Mouse (Mus musculus): ENCODE results near the gene 2310046K23Rik. TPM values are rescaled to one million over a fixed set of nuclear protein-coding genes. Genes with fewer than 3 reads are reported as not detected.
"Not testable (repeated sequence)": the region's sequence is repeated elsewhere in the genome, so short reads cannot be mapped to it uniquely, and the experiment has no call there.

2310046K23Rik gene
- total RNA-seq (2021), result not detected
- long read RNA-seq, experiment 1, result 0 reads
- long read RNA-seq, experiment 2, result 0 reads

GRCm38 (mm10) chr3:92534411-92534810, at the start of gene 2310046K23Rik:
Gene 2310046K23Rik (minus strand): TSS chr3:92534511.
- no peak for DNase-seq (ENCODE audit: low spot score in 2 of 2)
- intact Hi-C loops (cut with DNase I), result no loop called here

- DNase-seq (ENCODE audit: low spot score in 2 of 2), result no peak
- intact Hi-C loops (cut with DNase I), result no loop called here
Observed at GRCm38 (mm10) chr3:92583164-92583826, 49.0 kb upstream of the 2310046K23Rik start.

DNA sequence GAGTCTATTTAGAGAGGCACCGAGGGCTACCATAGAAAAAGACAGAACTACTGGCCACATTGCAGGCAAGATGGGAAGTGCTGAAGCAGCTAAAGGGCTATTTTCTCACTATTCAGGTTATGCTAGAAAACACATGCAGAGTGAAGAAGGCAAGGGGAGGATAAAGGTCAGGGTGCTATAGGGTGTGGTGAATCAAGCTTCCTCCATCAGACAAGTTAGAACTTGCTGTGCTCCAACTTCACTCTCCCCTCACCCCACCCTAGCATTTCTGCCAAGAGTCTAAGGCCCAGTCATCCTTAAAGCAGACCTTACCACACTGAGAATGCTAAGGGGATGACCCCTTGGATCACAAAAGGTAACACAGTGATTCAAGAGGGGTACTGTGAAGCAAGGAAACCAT, 45.2 kb upstream of the 2310046K23Rik start:
- DNase-seq (ENCODE audit: low spot score in 2 of 2), result no peak
- intact Hi-C loops (cut with DNase I), result no loop called here

GRCm38 (mm10) chr3:92578652-92579413, 44.5 kb upstream of the 2310046K23Rik start:
- intact Hi-C loops (cut with DNase I), result no loop called here
- no peak for DNase-seq (ENCODE audit: low spot score in 2 of 2)

DNA sequence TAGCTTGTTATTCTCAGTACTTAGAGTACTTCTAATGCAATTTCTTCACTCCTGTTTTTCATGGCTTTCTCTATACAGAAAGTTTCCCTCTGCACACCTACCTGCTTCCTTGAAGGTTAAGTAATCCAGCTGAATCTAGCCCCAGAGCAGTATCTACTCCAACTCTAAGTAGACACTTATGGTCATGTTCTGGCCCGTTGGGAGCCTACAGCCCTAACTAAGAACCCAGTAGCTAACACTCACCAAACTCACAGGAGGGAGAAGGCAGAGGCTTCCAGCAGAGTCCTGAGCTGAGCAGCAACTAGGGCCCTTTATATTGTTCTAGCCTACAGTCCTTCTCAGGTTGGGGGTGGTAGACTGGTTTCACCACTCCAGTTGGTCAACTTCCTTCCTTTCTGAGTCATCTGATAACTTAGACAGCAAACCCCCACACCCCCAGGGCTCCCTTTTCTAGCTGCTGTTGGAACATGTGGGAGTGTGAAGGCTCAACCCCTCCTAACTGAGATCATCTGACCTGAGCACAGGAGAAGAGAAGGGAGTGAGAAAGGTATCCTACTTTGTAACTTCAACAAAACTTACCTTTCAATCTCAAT, 39.2 kb upstream of the 2310046K23Rik start, which contains the start of gene Ivl:
TSS of gene Ivl (minus strand) at position 287 of the 593 bp plus-strand sequence.
- intact Hi-C loops (cut with DNase I), result no loop called here
- DNase-seq (ENCODE audit: low spot score in 2 of 2), result no peak

GRCm38 (mm10) chr3:92572514-92573155, 38.3 kb upstream of the 2310046K23Rik start:
- intact Hi-C loops (cut with DNase I), result no loop called here
- DNase-seq (ENCODE audit: low spot score in 2 of 2), result no peak

DNA sequence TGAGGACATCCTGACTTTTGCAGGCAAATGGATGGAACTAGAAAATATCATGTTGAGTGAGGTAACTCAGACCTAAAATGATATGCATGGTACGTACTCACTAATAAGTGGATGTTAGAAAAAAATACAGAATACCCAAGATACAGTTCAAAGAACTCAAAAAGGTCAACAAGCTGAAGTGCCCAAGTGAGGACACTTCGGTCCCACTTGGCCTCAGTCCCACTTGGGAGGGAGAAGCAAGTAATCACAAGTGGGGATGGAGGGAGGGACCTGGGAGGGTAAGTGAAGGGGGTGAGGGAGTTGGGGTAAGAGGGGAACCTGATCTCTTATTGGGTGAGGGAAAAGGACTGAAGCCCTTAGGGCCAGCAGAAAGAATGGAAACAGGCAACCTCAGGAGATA, 34.4 kb upstream of the 2310046K23Rik start:
- DNase-seq (ENCODE audit: low spot score in 2 of 2), result no peak
- intact Hi-C loops (cut with DNase I), result loop anchor here (10.0 kb wide), 1 partner anchor 336 kb away; no protein-coding TSS in a partner anchor

- no peak for DNase-seq (ENCODE audit: low spot score in 2 of 2)
- intact Hi-C loops (cut with DNase I), result loop anchor here (10.0 kb wide), 1 partner anchor 339 kb away; no protein-coding TSS in a partner anchor
Observed at GRCm38 (mm10) chr3:92565418-92565817, 31.1 kb upstream of the 2310046K23Rik start.

DNA sequence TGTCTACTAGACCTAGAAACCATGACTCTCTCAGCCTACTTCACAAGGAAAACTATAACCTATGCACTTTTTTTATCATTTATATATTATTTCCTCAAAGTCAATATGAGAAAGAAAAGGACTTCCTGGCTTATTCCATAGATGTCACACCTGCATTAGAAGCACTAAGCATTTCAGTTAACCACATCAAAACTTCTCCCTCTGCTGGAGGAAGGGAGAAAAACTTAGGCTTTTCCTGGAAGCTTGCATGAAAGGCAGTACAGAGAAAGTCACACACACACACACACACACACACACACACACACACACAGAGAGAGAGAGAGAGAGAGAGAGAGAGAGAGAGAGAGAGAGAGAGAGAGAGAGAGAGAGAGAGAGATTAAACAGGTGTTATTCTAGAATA, 22.0 kb downstream of the 2310046K23Rik start:
- intact Hi-C loops (cut with DNase I), result loop anchor here (5.0 kb wide), 2 partner anchors 120 to 360 kb away; no protein-coding TSS in a partner anchor
- DNase-seq (ENCODE audit: low spot score in 2 of 2), result peak; percentile 37 to 43

- intact Hi-C loops (cut with DNase I), result loop anchor here (5.0 kb wide), 2 partner anchors 118 to 358 kb away; no protein-coding TSS in a partner anchor
- DNase-seq (ENCODE audit: low spot score in 2 of 2), result peak; percentile 10 to 15
Observed at GRCm38 (mm10) chr3:92510786-92511185, 23.5 kb downstream of the 2310046K23Rik start.

DNA sequence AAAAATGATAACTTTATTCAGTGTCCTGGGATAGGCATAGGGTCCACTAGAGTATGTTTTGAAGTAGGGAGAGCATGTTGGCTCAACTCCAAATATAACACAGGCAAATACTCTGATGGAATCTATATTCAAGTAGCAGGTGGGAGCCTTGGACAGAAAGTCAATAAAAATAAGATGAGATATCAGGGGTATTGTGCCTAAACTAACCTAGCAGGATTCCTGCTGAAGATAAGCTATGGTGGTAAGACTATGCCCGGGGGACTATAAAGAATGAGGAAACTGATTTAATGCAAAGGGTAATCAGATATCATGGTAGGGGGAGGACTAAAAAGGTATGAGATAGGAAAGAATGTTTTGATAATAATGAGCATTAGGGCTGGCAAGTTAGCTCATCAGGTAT, 26.1 kb downstream of the 2310046K23Rik start:
- intact Hi-C loops (cut with DNase I), result no loop called here
- no peak for DNase-seq (ENCODE audit: low spot score in 2 of 2)

GRCm38 (mm10) chr3:92503528-92503927, 30.8 kb downstream of the 2310046K23Rik start:
- no peak for DNase-seq (ENCODE audit: low spot score in 2 of 2)
- intact Hi-C loops (cut with DNase I), result no loop called here

DNA sequence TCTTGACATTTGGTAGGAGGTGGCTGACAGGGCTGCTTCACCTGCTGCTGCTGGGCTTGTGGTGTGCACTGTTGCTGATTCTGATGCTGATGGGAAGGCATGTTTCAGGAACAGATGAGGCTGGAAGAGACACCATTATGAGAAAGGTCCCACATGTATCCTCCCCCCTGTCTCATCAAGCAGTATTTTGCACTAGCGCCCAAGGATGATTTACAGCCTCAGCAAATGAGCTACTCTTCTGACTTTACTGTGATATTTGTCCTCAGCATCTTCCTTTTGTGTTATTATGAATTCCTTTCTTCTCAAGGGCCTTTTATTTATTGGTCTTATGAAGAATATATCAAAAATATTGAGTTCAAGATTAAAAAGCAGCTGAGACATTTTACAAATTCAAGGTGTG, 33.9 kb downstream of the 2310046K23Rik start, which contains the start of gene Sprr4:
TSS of gene Sprr4 (minus strand) at position 101 of the 400 bp plus-strand sequence.
- DNase-seq (ENCODE audit: low spot score in 2 of 2), result no peak
- intact Hi-C loops (cut with DNase I), result no loop called here

GRCm38 (mm10) chr3:92490262-92490661, 44.0 kb downstream of the 2310046K23Rik start:
- intact Hi-C loops (cut with DNase I); DNase-seq (ENCODE audit: low spot score in 2 of 2): not testable (repeated sequence)

GRCm38 (mm10) chr3:92486307-92486706, 48.0 kb downstream of the 2310046K23Rik start:
- no peak for DNase-seq (ENCODE audit: low spot score in 2 of 2)
- intact Hi-C loops (cut with DNase I), result no loop called here

DNA sequence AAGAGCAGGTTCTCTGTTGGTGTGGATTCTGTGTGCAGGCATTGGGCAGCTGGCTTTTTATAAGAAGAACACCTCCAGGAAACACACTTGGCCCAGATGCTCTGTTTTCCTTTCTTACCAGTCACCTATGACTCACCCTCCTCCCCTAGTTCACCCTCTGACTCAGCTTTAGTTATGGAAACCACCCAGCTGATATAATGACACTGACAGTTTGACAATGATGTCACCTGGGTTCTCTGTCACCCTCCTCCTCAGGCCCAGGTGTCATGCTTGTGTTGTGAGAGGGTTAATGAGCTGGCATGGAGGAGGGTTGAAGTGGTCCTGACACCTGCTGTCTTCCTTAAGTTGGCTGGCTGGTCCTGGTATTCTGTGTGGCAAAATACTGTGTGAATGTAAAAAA, 48.4 kb downstream of the 2310046K23Rik start, which contains the start of gene Sprr1a:
TSS of gene Sprr1a (minus strand) at position 33 of the 400 bp plus-strand sequence.
- DNase-seq (ENCODE audit: low spot score in 2 of 2), result no peak
- intact Hi-C loops (cut with DNase I), result no loop called here

All from left cerebral cortex, postnatal 14 days (tissue).